Mouse (Mus musculus) midbrain, embryonic 15.5 days (tissue): ENCODE data around the gene C1s1. TPM values are rescaled to one million over a fixed set of nuclear protein-coding genes. Genes with fewer than 3 reads are reported as not detected.
"Not testable (repeated sequence)": the region's sequence is repeated elsewhere in the genome, so short reads cannot be mapped to it uniquely, and the experiment has no call there.

Experiments
- ATAC-seq: fragments of 200-750 bp; cut with Nextera tagmentation; replicated peaks from 2 replicates; pipeline ENCODE4 v1.8.0; 2017; ENCODE audit warnings: moderate TSS enrichment
- H3K27ac ChIP-seq: fragments of 300-500 bp; sonication (generic); 2 replicates; pipeline ENCODE4 v1.5.1; 2015; ENCODE audit warnings: mild to moderate bottlenecking, inconsistent platforms
- H3K27me3 ChIP-seq: fragments of 300-500 bp; sonication (generic); replicated peaks from 2 replicates; pipeline ENCODE4 v1.6.1; 2015; ENCODE audit warnings: inconsistent platforms
- H3K36me3 ChIP-seq: fragments of 300-500 bp; sonication (generic); replicated peaks from 2 replicates; pipeline ENCODE4 v1.6.1; 2015; ENCODE audit warnings: inconsistent platforms
- H3K4me1 ChIP-seq: fragments of 300-500 bp; sonication (generic); 2 replicates; pipeline ENCODE4 v1.6.1; 2015; ENCODE audit warnings: inconsistent platforms
- H3K4me2 ChIP-seq: fragments of 300-500 bp; sonication (generic); 2 replicates; pipeline ENCODE4 v1.6.1; 2015; ENCODE audit warnings: inconsistent platforms, mild to moderate bottlenecking, moderate library complexity
- H3K4me3 ChIP-seq: fragments of 300-500 bp; sonication (generic); 2 replicates; pipeline ENCODE4 v1.5.1; 2015; ENCODE audit warnings: mild to moderate bottlenecking, inconsistent platforms
- H3K9ac ChIP-seq: fragments of 300-500 bp; sonication (generic); 2 replicates; pipeline ENCODE4 v1.6.1; 2015; ENCODE audit warnings: mild to moderate bottlenecking, inconsistent platforms
- H3K9me3 ChIP-seq: fragments of 300-500 bp; sonication (generic); 2 replicates; pipeline ENCODE4 v1.6.1; 2016; ENCODE audit warnings: inconsistent platforms
- WGBS: fragments of 180-500 bp; shearing (Covaris S2); methylation state at CpG from one replicate; pipeline ENCODE4 v1.1.7; 2015; ENCODE audit warnings: mixed read lengths; 5-methylcytosine and 5-hydroxymethylcytosine counted together
- polyA plus RNA-seq: library from polyadenylated mRNA; unstranded; fragments of >200 nt; fragmentation: Nextera tagmentation; extraction: Ambion mirVana; gene quantifications from 2 replicates; pipeline ENCODE4 v1.2.1, GENCODE M21; 2015

C1s1 gene
- 0.92 and 1.1 TPM in 2 replicates for polyA plus RNA-seq

GRCm38 (mm10) chr6:124542284-124542683, at the start of gene C1s1:
TSS of gene C1s1 (minus strand) at chr6:124542359.
- H3K9me3 ChIP-seq, H3K27ac ChIP-seq, H3K4me2 ChIP-seq, H3K9ac ChIP-seq, H3K4me1 ChIP-seq, ATAC-seq, H3K36me3 ChIP-seq, H3K27me3 ChIP-seq, H3K4me3 ChIP-seq: not testable (repeated sequence)
- WGBS = 3% methylated on average over 1 of the region's 1 CpGs

GRCm38 (mm10) chr6:124588771-124589170, 46.6 kb upstream of the C1s1 start:
- Histone ChIP-seq H3K27me3 (no peaks in the 10 kb centered on the region), H3K4me2 (no peak overlapping the region), H3K36me3 (no peaks in the 10 kb centered on the region), H3K9me3 (no peaks in the 10 kb centered on the region), H3K9ac (no peak overlapping the region), H3K27ac (no peak overlapping the region), H3K4me3 (no peak overlapping the region), H3K4me1 (no peaks in the 10 kb centered on the region)
- ATAC-seq = no peak

GRCm38 (mm10) chr6:124586266-124586665, 44.1 kb upstream of the C1s1 start:
- Histone ChIP-seq H3K9me3 (no peaks in the 10 kb centered on the region), H3K27me3 (no peaks in the 10 kb centered on the region), H3K4me1 (no peaks in the 10 kb centered on the region), H3K27ac (no peak overlapping the region), H3K4me3 (no peak overlapping the region), H3K36me3 (no peaks in the 10 kb centered on the region), H3K9ac (no peak overlapping the region), H3K4me2 (no peak overlapping the region)
- WGBS = 70% methylated on average over 4 of the region's 4 CpGs
- no peak for ATAC-seq

GRCm38 (mm10) chr6:124585761-124586160, 43.6 kb upstream of the C1s1 start:
- no peaks in the 10 kb centered on the region for H3K36me3 ChIP-seq
- no peak overlapping the region for H3K4me2 ChIP-seq
- no peaks in the 10 kb centered on the region for H3K9me3 ChIP-seq
- H3K4me3 ChIP-seq = no peak overlapping the region
- H3K4me1 ChIP-seq = no peaks in the 10 kb centered on the region
- H3K9ac ChIP-seq = no peak overlapping the region
- 93% methylated on average over 3 of the region's 3 CpGs for WGBS
- no peaks in the 10 kb centered on the region for H3K27me3 ChIP-seq
- no peak for ATAC-seq
- no peak overlapping the region for H3K27ac ChIP-seq

- no peak for ATAC-seq
- 84% methylated on average over 3 of the region's 3 CpGs for WGBS
- no peak overlapping the region for H3K4me2 ChIP-seq
These were observed 42.8 kb upstream of the C1s1 start for GRCm38 (mm10) chr6:124584935-124585334.

GRCm38 (mm10) chr6:124582231-124582630, 40.1 kb upstream of the C1s1 start:
- no peak for ATAC-seq
- H3K9ac ChIP-seq = no peak overlapping the region
- 94% methylated on average over 1 of the region's 1 CpGs for WGBS

More at GRCm38 (mm10) chr6:124584935-124585334, 42.8 kb upstream of the C1s1 start:
- Histone ChIP-seq H3K4me1 (no peaks in the 10 kb centered on the region), H3K27ac (no peak overlapping the region), H3K9me3 (no peaks in the 10 kb centered on the region), H3K4me3 (no peak overlapping the region), H3K9ac (no peak overlapping the region), H3K27me3 (no peaks in the 10 kb centered on the region), H3K36me3 (no peaks in the 10 kb centered on the region)

GRCm38 (mm10) chr6:124580155-124580554, 38.0 kb upstream of the C1s1 start:
- not testable (repeated sequence) for H3K9ac ChIP-seq, H3K4me3 ChIP-seq, H3K36me3 ChIP-seq, H3K4me2 ChIP-seq, H3K4me1 ChIP-seq, ATAC-seq, H3K27me3 ChIP-seq, H3K27ac ChIP-seq, H3K9me3 ChIP-seq
- whole genome bisulfite sequencing = 86% methylated on average over 6 of the region's 7 CpGs

More at GRCm38 (mm10) chr6:124582231-124582630, 40.1 kb upstream of the C1s1 start:
- Histone ChIP-seq H3K9me3 (no peaks in the 10 kb centered on the region), H3K27ac (no peak overlapping the region), H3K27me3 (no peaks in the 10 kb centered on the region), H3K36me3 (no peaks in the 10 kb centered on the region), H3K4me2 (no peak overlapping the region), H3K4me3 (no peak overlapping the region), H3K4me1 (no peaks in the 10 kb centered on the region)

- H3K9me3 ChIP-seq, H3K27me3 ChIP-seq, H3K4me3 ChIP-seq, H3K9ac ChIP-seq, ATAC-seq, H3K4me1 ChIP-seq, H3K36me3 ChIP-seq, H3K4me2 ChIP-seq, H3K27ac ChIP-seq: not testable (repeated sequence)
- WGBS = 81% methylated on average over 3 of the region's 3 CpGs
These were observed 33.1 kb upstream of the C1s1 start for GRCm38 (mm10) chr6:124575155-124575678.

GRCm38 (mm10) chr6:124570026-124570425, 27.9 kb upstream of the C1s1 start, which contains the start of gene C1rb:
TSS of gene C1rb (plus strand) at chr6:124570294.
- no peak within 1 kb of the TSS for H3K27ac ChIP-seq
- H3K36me3 ChIP-seq = no peaks in the 10 kb centered on the region
- peak within 1 kb of the TSS; percentile 27 for H3K4me2 ChIP-seq
- no peaks in the 10 kb centered on the region for H3K4me1 ChIP-seq
- H3K4me3 ChIP-seq = no peak within 1 kb of the TSS
- no peak for ATAC-seq
- H3K27me3 ChIP-seq = no peaks in the 10 kb centered on the region
- 3% methylated on average over 8 of the region's 8 CpGs for WGBS
- H3K9me3 ChIP-seq = no peaks in the 10 kb centered on the region
- no peak within 1 kb of the TSS for H3K9ac ChIP-seq

GRCm38 (mm10) chr6:124561611-124562010, 19.5 kb upstream of the C1s1 start:
- H3K4me1 ChIP-seq, H3K9me3 ChIP-seq, H3K27ac ChIP-seq, H3K36me3 ChIP-seq, H3K27me3 ChIP-seq, H3K4me2 ChIP-seq, ATAC-seq, H3K9ac ChIP-seq, H3K4me3 ChIP-seq: not testable (repeated sequence)
- 94% methylated on average over 2 of the region's 2 CpGs for WGBS

GRCm38 (mm10) chr6:124561156-124561555, 19.0 kb upstream of the C1s1 start:
- H3K9ac ChIP-seq, H3K4me1 ChIP-seq, H3K9me3 ChIP-seq, ATAC-seq, H3K27me3 ChIP-seq, H3K27ac ChIP-seq, H3K4me3 ChIP-seq, H3K36me3 ChIP-seq, H3K4me2 ChIP-seq: not testable (repeated sequence)
- WGBS = 87% methylated on average over 4 of the region's 4 CpGs

- not testable (repeated sequence) for H3K36me3 ChIP-seq, H3K4me3 ChIP-seq, H3K4me2 ChIP-seq, ATAC-seq, H3K9ac ChIP-seq, H3K27me3 ChIP-seq, H3K27ac ChIP-seq, H3K4me1 ChIP-seq, H3K9me3 ChIP-seq
- WGBS = 64% methylated on average over 2 of the region's 2 CpGs
These were observed 13.8 kb upstream of the C1s1 start for GRCm38 (mm10) chr6:124555956-124556355.

- Histone ChIP-seq H3K4me3 (no peak overlapping the region), H3K4me1 (no peaks in the 10 kb centered on the region), H3K36me3 (no peaks in the 10 kb centered on the region), H3K9me3 (peaks cover 4% of the 10 kb centered on the region; the same call in 1 of the 2 replicates), H3K27ac (no peak overlapping the region), H3K4me2 (no peak overlapping the region), H3K9ac (no peak overlapping the region), H3K27me3 (no peaks in the 10 kb centered on the region)
- WGBS = 74% methylated on average over 22 of the region's 22 CpGs
- ATAC-seq = no peak
These were observed 10.6 kb upstream of the C1s1 start for GRCm38 (mm10) chr6:124552766-124553165.
